Mouse (Mus musculus): ENCODE results near the gene Gdf9. TPM values are rescaled to one million over a fixed set of nuclear protein-coding genes. Genes with fewer than 3 reads are reported as not detected.

Gdf9 gene
- polyA plus RNA-seq (2015; fragmentation: Nextera tagmentation; extraction: Ambion mirVana): 0.50 and 0.92 TPM in 2 replicates

GRCm38 (mm10) chr11:53430670-53431346, at the start of gene Gdf9, which contains the start of gene Uqcrq:
TSS of gene Gdf9 (plus strand) at chr11:53431023.
TSS of gene Uqcrq (minus strand) at chr11:53430831.

DNA sequence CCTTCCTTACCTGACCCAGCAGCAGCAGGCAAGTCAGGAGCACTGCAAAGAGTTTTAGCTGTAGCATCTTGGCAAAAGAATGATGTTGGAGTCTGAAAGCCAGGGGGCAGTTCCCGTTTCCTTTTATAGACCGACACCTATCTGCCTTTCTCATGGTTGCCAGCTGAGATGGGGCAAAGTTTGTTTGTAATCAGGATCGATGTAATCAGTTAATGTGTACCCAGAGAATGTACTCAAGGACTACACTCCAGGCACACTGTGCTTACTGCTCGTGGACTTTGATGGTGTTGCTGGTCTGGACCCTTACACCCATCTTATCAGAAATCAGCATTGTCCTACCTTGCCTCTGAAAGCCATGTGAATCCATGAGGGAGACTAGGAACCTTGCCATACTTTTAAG, 7.8 kb upstream of the Gdf9 start, which contains the start of gene Leap2:
Gene Leap2, minus strand, starts transcription at position 135 of the 400 bp plus-strand sequence.

GRCm38 (mm10) chr11:53456474-53457371, 25.9 kb downstream of the Gdf9 start, which contains the start of the genes Gm10447 and Shroom1:
TSS of gene Gm10447 (minus strand) at chr11:53457110.
TSS of gene Shroom1 (plus strand) at chr11:53457205.

GRCm38 (mm10) chr11:53469968-53470695, 39.3 kb downstream of the Gdf9 start, which contains the start of gene Gm9837:
TSS of gene Gm9837 (minus strand) at chr11:53470479.

GRCm38 (mm10) chr11:53479783-53480301, 49.0 kb downstream of the Gdf9 start, which contains the start of the genes Gm9945 and Sowaha:
TSS of gene Gm9945 (plus strand) at chr11:53480166.
TSS of gene Sowaha (minus strand) at chr11:53480274.

Small RNAs within 50 kb of the gene (microRNA-seq; reads per million reads assigned to microRNA genes)
- gene Mir6920 (ENCODE audit: borderline replicate concordance, insufficient number of aligned reads): not detected

Other genes starting within 250 kb of the Gdf9 start
- gene Hspa4, start 130.6 kb upstream of the Gdf9 start, polyA plus RNA-seq (2015; fragmentation: Nextera tagmentation; extraction: Ambion mirVana): 38.3 and 72.3 TPM in 2 replicates
- gene Zcchc10, start 106.3 kb upstream of the Gdf9 start, polyA plus RNA-seq (2015; fragmentation: Nextera tagmentation; extraction: Ambion mirVana): 16.0 and 16.5 TPM in 2 replicates
- 27.4 and 49.1 TPM in 2 replicates for gene Aff4, start 80.2 kb upstream of the Gdf9 start, polyA plus RNA-seq (2015; fragmentation: Nextera tagmentation; extraction: Ambion mirVana)
- gene Leap2, start 7.9 kb upstream of the Gdf9 start, polyA plus RNA-seq (2015; fragmentation: Nextera tagmentation; extraction: Ambion mirVana): 5.2 and 5.8 TPM in 2 replicates
- 1,354 and 1,609 TPM in 2 replicates for gene Uqcrq, start 192 bp upstream of the Gdf9 start, polyA plus RNA-seq (2015; fragmentation: Nextera tagmentation; extraction: Ambion mirVana)
- 0.38 and 0.47 TPM in 2 replicates for gene Gm10447, start 26.1 kb downstream of the Gdf9 start, polyA plus RNA-seq (2015; fragmentation: Nextera tagmentation; extraction: Ambion mirVana)
- 3.2 and 3.6 TPM in 2 replicates for gene Shroom1, start 26.2 kb downstream of the Gdf9 start, polyA plus RNA-seq (2015; fragmentation: Nextera tagmentation; extraction: Ambion mirVana)
- not detected in 2 replicates for gene Gm9837, start 39.5 kb downstream of the Gdf9 start, polyA plus RNA-seq (2015; fragmentation: Nextera tagmentation; extraction: Ambion mirVana)
- not detected in 2 replicates for gene Gm9945, start 49.1 kb downstream of the Gdf9 start, polyA plus RNA-seq (2015; fragmentation: Nextera tagmentation; extraction: Ambion mirVana)
- 0.49 and 0.81 TPM in 2 replicates for gene Sowaha, start 49.3 kb downstream of the Gdf9 start, polyA plus RNA-seq (2015; fragmentation: Nextera tagmentation; extraction: Ambion mirVana)
- 19.4 and 20.2 TPM in 2 replicates for gene Sept8, start 88.2 kb downstream of the Gdf9 start, polyA plus RNA-seq (2015; fragmentation: Nextera tagmentation; extraction: Ambion mirVana)
- 61.3 and 63.0 TPM in 2 replicates for gene Kif3a, start 136.4 kb downstream of the Gdf9 start, polyA plus RNA-seq (2015; fragmentation: Nextera tagmentation; extraction: Ambion mirVana)
- 0.70 and 1.3 TPM in 2 replicates for gene Il4, start 187.6 kb downstream of the Gdf9 start, polyA plus RNA-seq (2015; fragmentation: Nextera tagmentation; extraction: Ambion mirVana)
- not detected in 2 replicates for gene Il13, start 203.7 kb downstream of the Gdf9 start, polyA plus RNA-seq (2015; fragmentation: Nextera tagmentation; extraction: Ambion mirVana)

Data from adrenal gland, postnatal 0 days (tissue).